Mouse (Mus musculus): Measurements from ENCODE around the gene Flot1.
A peak's percentile ranks its signal among the peaks of the same experiment; 100 is the strongest.

Gene Flot1

DNA sequence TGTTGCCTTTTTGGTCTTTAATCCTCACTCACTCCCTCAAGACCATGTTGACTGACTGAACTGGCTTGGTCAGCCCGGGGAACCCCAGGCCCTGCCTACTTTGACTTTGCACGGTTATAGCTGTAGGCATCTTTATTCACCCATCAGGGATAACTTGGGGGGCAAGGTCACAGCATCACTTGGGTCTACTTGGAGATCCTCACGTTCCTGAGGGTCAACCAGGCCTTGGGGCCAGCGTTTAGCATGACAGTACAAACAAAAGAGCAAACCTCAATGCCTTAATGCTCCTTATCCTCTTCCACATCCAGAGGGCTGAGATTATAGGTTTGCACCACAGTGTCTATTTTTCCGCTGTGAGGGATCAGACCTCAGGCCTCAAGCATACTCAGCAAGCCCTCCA, 10.7 kb upstream of the Flot1 start:
- no peak for DNase-seq

DNA sequence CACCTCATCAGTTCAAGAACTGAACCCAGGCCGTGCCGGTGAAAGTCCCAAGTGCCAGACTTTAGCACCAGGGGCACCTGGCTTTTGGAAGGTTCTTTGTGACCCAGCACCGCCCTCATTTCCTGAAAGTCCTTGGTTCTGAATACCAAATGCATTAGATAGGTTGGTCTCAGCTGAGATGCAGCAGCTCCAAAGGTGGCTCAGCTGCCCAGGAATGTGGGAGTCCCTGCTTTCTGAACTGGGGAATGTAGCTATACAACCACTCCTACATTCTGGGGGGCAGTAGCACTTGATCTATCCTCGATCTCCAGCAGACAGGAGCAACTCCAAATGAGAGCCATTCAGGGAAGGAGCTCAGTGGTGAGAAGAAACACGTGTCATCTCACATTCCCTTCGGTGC, 10.3 kb upstream of the Flot1 start:
- no peak for DNase-seq

DNA sequence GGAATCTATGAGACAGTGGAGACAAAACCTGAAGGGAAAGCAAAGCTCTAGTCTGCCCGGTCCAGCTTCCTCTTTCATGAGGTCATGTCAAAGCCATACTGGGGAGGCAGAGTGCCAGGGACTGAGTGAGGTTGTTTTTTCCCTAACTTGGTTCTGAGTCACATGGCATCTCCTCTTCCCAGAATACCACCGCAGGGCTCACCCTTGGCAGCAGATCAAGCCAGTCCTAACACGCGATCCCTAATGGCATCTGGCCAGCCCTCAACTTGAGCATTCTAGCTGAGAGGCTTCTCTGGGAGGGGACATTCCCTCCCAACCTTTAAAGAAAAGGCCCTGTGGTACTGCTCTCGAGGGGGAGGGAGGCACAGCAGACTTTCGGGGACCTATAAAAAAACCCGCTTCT, 9.8 kb upstream of the Flot1 start:
- DNase-seq, result peak; percentile 36 to 44

DNA sequence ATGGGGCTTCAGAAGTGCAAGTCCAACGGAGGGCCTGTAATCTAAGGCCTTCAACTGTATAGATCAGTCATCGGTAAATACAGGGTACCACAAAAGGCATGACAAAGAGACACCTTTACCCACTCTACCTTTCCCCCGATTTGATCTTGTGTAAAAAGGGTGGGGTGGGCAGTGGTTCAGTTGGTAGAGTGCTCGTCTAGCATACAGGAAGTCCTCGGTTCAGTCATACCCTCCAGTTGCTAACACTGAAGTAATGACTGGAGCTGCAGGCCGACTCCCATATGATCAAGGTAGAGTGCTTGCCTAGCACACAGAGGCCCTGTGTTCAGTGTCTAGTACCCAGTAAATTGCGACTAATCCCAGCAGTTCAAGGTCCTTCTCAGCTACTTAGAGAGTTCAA, 9.4 kb upstream of the Flot1 start:
- DNase-seq, result no peak

DNA sequence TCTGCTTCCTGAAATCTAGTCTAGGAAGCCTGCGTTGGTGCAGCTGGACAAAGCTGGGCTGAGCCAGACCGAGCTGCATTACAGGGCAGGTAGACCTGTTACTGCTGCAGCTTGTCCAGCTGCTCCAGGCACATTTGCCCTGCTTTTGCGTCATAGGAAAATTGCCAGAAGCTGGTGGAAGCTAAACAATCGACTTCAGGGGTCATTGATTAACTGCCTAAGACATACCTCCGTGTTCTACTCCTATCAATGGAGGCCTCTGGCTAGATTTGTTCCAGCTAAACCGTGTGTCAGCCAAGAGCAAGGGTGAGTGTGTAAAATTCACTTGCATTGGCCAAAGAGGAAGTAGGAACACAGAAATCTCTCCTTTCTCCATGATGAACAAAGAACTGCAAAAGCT, 8.4 kb upstream of the Flot1 start:
- DNase-seq, result no peak

DNA sequence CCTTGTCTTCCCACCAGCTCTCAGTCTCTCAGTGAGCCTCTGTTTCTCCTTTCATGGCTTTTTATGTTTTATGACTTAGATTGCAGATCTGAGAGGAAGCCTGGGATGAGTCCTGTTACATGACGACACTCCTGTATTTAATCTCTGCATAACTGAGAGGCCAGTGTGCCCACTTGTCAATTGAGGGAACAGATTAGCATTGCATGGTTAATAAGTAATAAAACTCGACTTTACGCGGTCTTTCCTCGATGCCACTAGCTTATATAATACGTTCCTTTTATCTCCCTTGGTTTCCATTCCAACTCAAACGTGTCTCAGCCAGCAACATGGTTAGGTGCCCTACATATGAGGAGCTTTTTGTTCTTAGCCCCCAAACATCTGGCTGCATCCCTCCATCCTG, 7.2 kb upstream of the Flot1 start:
- DNase-seq, result no peak

DNA sequence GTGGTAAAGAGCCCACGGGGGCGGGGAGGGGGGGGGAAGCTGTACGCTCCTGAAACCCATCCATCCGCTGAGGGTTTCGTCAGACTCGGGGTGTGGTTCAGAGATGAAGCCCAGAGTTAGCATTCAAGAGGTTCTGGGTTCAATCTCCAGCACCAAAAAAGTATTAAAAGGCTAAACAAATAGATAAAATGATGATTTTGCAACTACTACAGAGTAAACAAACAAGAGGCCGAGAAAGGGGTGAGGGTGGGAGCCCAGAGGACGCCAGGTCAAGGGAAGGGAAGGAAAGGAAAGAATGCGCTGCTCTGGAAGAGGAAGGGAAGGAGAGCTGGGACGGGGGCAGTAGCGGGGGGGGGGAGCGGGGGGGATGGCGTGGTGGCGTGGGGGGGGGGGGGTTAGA, 6.3 kb upstream of the Flot1 start:
- DNase-seq, result no peak

DNA sequence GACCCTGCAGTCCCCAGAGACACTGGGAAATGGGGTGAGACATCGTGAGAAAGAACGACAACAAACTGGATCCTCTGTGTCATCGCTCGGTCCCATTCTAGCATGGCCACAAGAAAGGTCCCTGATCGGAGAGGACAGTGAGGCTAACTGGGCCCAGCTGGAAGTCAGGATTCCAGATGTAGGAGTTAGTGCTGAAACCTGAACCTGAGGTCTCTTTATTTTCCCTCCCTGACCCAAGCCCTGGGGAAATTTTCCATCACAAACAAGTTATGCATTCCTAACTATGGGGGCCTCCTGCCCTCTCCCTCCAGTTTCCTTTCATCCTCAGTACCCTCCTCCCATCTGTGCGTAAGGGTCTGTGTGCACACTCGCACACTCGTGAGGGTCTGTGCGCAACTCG, 5.8 kb upstream of the Flot1 start:
- DNase-seq, result no peak

DNA sequence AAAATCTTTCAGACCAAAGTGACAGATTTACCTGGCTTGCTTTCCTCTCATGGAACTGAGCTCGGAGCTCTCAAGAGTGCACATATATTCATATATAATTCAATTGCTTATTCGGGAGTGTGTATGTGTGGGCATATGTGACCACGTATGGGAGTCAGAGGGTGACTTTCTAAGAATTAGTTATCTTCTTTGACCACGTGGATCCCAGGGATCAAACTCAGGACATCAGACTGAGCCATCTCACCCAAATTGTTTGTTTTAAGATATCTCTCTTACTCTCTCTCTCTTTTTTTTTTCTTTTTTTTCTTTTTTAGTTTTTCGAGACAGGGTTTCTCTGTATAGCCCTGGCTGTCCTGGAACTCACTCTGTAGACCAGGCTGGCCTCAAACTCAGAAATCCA, 2.9 kb upstream of the Flot1 start:
- DNase-seq, result no peak

DNA sequence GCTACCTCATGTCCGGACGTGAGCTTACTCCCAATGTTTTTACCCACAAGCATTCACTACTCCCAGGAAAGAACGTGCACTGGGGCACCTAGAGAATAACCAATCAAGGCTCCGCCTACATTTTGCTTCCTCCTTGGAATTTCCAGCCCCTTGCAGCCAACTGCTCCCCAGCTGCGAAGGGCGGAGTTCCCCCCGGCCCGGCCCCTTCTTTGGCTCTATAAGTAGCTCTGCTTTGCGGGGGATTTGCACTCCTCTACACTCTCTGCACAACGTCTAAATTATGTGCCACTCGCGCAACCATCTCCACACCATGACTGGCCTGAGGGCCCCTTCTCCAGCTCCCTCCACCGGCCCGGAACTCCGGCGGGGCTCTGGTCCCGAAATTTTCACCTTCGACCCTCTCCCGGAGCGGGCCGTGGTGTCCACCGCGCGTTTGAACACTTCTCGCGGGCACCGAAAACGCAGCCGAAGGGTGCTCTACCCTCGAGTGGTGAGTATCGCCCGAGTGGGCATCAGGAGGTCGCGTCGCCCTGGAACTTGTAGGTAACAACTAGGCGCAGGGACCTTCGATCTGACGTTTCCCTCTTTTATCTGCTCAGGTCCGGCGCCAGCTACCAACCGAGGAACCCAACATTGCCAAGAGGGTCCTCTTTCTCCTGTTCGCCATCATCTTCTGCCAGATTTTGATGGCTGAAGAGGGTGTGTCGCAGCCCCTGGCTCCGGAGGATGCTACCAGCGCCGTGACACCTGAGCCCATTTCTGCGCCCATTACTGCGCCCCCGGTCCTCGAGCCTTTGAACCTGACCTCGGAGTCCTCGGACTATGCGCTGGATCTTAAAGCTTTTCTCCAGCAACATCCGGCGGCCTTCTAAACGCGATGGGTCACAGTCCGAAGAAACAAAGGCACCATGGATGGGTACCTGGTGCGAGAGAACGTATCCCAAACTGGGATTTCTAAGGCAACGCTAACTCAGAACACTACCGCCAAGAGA, 1.3 kb upstream of the Flot1 start, which contains the start of gene Ier3:
Gene Ier3 (plus strand): TSS at position 246 of the 992 bp plus-strand sequence.
- DNase-seq, result peak; percentile 41 to 53

DNA sequence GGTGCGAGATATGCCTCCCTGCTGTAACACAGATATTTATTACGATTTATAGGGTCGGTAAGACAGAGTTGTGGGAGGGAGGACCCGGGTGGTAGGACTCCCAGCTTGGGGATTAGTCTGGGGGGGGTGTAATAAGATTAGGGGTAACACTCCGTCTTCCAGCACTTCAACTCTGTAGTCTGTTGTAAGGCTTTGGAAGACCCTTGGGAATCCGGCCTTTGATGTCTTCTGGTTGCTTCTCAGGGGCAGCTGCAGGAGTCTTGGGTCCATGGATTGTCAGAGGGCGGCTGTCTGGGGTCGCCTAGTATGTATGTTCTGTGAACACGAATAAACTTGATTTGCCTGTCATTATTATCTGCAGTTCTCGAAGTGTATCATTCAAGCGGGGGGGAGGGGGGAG, 466 bp upstream of the Flot1 start:
- DNase-seq, result peak in 1 of 2 experiments; percentile 18

DNA sequence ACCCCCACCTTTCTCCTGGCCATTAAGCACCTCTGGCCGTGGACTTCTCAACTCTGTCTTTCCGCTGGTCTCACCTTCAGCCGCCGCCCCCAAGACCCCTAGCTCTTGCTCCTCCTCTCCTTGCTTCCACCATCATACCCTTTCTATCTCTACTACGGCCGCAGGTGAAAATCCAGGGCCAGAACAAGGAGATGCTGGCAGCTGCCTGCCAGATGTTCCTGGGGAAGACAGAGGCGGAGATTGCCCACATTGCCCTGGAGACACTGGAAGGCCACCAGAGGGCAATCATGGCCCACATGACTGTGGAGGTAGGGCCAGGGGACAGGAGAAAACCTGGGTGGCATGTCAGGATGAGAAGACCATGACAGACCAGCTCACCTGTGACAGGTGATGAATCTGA, 1.4 kb downstream of the Flot1 start:
- no peak for DNase-seq

DNA sequence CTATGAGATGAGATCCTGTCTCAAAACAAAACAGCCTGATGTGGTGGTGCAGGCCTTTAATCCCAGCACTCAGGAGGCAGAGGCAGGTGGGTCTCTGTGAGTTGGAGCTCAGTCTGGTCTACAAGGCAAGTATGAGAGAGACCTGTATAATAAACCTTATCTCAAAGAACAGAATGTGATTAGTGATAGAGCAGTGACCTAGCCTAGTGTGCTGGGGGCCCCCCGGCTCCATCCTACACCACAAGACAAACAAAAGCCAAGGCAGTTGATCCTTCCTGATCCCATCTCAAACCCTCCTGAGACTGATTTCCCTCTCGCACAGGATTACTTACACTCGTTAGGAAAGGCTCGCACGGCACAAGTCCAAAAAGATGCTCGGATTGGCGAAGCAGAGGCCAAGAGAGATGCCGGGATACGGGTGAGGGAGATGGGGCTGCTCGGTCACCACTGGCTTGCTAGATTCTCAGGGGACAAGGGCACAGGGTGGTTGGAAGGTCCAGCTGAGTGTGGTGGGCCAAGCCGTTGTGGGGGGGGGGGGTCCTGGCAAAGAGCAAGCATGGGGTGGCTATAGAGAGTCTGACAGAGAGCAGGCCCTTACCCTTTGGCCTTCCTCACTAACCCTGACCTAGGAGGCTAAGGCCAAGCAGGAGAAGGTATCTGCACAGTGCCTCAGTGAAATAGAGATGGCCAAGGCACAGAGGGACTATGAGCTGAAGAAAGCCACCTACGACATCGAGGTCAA, 2.2 kb downstream of the Flot1 start:
- DNase-seq, result no peak

DNA sequence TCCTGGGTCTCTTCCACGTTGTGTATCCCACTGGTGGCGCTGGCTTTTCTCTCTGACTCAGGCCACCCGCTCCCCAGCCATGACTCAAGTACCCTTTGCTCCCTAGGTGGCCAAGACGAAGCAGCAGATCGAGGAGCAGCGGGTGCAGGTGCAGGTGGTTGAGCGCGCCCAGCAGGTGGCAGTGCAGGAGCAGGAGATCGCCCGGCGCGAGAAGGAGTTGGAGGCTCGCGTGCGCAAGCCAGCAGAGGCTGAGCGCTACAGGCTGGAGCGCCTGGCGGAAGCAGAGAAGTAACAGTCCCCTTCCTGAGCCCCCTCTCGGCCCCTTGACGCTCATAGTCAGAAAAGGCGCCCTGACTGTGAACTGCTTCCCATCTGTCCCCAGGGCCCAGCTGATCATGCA, 6.7 kb downstream of the Flot1 start:
- DNase-seq, result peak; percentile 81 to 86

DNA sequence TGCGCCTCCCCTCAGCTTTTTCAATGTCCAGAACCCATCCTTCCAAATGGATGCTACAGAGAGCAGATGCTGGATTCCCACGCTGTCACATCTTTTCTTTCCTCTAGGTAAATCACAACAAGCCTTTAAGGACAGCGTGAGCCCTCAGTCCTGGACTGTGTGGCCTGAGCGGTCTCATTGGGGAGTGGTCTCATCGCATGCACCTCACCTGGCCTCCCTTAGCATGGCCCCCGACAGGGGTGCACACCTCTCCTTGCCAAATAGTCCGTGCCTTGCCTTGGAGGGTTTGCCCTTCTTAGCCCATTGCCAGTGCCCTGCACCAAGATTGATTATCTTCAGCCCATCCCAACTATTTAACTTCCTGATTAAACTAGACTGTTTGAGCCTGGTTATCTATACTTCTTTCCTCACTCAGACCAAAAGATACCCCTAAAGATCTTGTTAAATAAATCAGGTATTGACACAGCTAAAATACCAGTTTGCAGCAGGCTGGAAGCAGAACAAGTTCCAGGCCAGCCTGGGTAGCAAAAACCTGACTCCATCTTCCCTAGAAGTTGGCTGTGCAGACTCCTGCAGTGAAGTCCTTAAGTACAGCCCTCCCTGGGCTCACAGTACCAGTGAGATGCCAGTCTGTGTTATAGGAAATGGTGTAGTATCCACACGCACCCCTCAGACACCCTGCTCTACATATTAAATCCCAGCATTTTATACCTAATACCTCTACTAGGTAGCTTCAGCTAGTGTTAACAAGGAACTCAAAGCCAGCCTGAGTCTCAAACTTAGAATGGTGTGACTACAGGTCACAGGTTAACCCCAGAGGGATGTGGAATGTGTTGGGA, 9.6 kb downstream of the Flot1 start:
- DNase-seq, result no peak

DNA sequence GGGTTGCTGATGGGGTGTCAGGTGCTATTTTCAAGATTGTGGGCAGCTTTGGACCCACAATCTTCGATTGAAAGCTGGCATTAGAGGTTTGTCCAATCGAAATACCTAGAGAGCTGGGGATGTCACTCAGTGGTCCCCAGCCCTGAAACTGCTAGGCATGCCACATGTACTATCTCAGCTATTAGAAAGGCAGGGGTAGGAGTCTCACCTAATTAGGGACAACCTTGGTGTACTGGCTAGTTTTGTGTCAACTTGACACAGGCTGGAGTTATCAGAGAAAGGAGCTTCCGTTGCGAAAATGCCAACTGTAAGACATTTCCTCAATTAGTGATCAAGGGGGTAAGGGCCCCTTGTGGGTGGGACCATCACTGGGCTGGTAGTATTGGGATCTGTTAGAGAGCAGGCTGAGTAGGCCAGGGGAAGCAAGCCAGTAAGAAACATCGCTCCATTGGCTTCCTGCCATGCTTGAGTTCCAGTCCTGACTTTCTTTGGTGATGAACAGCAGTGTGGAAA, 10.3 kb downstream of the Flot1 start:
- DNase-seq, result no peak

DNA sequence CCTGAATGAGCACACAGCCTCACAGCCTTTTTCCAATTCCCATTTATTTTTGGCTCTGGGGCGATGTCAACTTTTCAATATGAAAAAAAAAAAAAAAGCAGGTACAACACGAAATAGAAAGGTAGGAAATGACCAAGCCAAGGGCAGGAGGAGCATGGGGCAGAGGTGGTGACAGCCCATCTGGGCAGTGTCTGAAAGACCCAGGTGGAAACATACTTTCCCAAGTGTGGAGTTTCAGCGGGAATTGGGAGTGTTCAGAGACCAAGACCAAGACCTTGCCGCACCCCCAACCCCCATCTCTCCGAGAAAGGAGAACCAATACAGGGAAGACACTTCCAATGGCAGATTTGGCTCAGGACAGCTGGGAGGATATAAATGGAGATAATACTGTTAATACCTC, 10.9 kb downstream of the Flot1 start:
- DNase-seq, result no peak

DNA sequence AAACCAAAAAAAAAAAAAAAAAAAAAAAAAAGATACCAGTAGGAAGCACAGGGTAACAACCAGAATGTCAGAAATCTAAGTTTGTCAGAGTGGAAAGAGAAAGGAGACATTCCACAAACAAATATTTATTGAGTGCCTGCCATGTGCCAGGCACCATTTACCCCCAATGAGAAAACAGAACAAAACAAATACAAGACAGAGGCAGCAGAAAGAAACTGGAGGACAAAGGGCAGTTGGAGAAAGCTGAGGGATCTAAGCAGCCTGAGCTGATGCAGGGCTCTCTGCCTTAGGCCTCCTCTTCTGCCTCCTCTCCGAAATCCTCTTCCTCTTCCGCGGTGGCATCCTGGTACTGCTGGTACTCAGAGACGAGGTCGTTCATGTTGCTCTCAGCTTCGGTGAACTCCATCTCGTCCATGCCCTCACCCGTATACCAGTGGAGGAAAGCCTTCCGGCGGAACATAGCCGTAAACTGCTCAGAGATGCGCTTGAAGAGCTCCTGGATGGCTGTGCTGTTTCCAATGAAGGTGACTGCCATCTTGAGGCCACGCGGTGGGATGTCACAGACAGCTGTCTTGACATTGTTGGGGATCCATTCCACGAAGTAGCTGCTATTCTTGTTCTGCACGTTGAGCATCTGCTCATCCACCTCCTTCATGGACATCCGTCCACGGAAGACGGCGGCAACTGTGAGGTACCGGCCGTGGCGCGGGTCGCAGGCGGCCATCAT, 11.8 kb downstream of the Flot1 start:
- DNase-seq, result no peak

DNA sequence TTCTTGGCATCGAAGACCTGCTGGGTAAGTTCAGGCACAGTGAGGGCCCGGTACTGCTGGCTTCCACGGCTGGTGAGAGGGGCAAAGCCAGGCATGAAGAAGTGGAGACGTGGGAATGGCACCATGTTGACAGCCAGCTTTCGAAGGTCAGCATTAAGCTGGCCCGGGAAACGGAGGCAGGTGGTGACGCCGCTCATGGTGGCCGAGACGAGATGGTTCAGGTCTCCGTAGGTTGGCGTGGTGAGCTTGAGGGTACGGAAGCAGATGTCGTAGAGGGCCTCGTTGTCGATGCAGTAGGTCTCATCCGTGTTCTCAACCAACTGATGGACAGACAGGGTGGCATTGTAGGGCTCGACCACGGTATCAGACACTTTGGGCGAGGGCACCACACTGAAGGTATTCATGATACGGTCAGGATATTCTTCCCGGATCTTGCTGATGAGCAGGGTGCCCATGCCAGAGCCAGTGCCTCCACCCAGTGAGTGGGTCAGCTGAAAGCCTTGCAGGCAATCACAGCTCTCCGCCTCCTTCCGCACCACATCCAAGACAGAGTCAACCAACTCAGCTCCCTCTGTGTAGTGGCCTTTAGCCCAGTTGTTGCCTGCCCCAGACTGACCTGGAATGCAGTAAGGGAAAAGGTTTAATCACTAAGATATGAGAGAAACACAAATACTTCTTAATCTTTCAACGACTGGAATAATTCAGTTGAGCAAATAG, 12.6 kb downstream of the Flot1 start:
- no peak for DNase-seq

DNA sequence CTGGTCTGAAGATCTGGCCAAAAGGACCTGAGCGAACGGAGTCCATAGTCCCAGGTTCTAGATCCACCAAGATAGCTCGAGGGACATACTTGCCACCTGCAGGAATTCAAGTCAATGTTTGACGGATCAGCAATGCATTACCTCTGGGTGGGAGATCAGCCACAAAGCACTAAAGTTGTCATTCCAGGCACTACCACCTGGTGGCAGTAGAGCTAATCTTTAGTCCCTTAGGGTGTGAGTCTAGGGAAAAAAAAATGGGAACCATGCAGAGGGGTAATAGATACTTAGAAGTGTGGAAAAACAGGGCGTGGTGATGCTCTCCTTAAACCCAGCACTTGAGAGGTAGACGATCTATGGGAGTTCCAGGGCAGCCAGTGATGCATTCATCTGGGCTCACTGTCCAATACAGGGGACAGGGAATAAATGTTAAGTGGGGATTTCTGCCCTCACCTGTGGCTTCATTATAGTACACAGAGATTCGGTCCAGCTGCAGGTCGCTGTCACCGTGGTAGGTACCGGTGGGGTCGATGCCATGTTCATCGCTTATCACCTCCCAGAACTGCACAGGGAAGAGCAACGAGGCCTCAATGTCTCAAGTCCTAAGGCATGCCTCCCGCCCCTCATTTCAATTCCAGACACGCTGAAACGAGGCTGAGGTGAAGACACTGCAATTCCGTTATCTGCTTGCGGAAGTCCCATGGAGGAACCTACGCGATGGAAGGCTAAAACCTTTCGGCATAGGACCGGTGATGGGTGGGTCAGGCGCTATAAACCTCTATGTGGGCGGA, 13.3 kb downstream of the Flot1 start:
- DNase-seq, result peak; percentile 52 to 82
